Mouse (Mus musculus): ENCODE measurements around the gene Arf3. TPM values are rescaled to one million over a fixed set of nuclear protein-coding genes. Genes with fewer than 3 reads are reported as not detected.
"Not testable (repeated sequence)": the region's sequence is repeated elsewhere in the genome, so short reads cannot be mapped to it uniquely, and the experiment has no call there.

Arf3 gene
- polyA plus RNA-seq, 1 experiment: 19.8 TPM

DNA sequence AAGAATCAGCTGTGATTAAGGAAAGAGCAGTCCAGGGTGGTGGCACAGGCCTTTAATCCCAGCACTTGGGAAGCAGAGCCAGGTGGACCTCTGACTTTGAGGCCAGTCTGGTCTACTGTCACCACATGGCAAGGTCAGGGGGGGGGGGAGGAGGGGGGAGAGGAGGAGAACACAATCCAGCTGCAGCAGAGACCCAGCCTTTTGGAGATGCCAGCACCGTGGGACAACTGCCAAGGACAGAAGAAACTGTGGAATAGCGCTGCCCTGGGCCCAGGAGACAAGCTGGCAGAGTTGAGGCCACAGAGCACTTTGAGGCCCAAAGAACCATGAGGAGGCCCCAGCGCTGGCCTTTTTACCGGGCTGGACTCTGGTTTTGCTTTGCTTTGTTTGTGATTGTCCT lies 2.9 kb upstream of the Arf3 start:
- 75% methylated on average over 4 of the region's 4 CpGs for WGBS
- H3K27ac ChIP-seq (ENCODE audit: control insufficient read depth, insufficient read depth, low read depth, low read length, poor library complexity): no peak overlapping the region
- H3K4me3 ChIP-seq (replicated peaks; ENCODE audit: control insufficient read depth, low read depth, low read length): no peak overlapping the region
- TF ChIP-seq POLR2A (IDR thresholded peaks at IDR 0.05; ENCODE audit: borderline replicate concordance, control insufficient read depth, low read depth, low read length) (no peak), CTCF (IDR thresholded peaks at IDR 0.05; ENCODE audit: control insufficient read depth, insufficient read depth, low read length) (no peak)
- H3K4me1 ChIP-seq (ENCODE audit: control insufficient read depth, insufficient read depth, low read length): no peaks in the 10 kb centered on the region; the same call in 1 of the 2 replicates

- Histone ChIP-seq H3K4me3 (replicated peaks; ENCODE audit: control insufficient read depth, low read depth, low read length) (peak overlapping the region; percentile 81), H3K27ac (ENCODE audit: control insufficient read depth, insufficient read depth, low read depth, low read length, poor library complexity) (peak overlapping the region; percentile 72), H3K4me1 (ENCODE audit: control insufficient read depth, insufficient read depth, low read length) (no peaks in the 10 kb centered on the region; the same call in 1 of the 2 replicates)
- 1% methylated on average over 24 of the region's 24 CpGs for WGBS
- TF ChIP-seq POLR2A (IDR thresholded peaks at IDR 0.05; ENCODE audit: borderline replicate concordance, control insufficient read depth, low read depth, low read length): no peak
Measured at GRCm38 (mm10) chr15:98762201-98762621, 803 bp downstream of the Arf3 start.

- Histone ChIP-seq H3K4me3 (replicated peaks; ENCODE audit: control insufficient read depth, low read depth, low read length) (no peak overlapping the region), H3K4me1 (ENCODE audit: control insufficient read depth, insufficient read depth, low read length) (no peaks in the 10 kb centered on the region), H3K27ac (ENCODE audit: control insufficient read depth, insufficient read depth, low read depth, low read length, poor library complexity) (no peak overlapping the region)
- TF ChIP-seq POLR2A (IDR thresholded peaks at IDR 0.05; ENCODE audit: borderline replicate concordance, control insufficient read depth, low read depth, low read length): no peak
- 69% methylated on average over 2 of the region's 2 CpGs for WGBS
Measured at GRCm38 (mm10) chr15:98754125-98754524, 8.9 kb downstream of the Arf3 start.

DNA sequence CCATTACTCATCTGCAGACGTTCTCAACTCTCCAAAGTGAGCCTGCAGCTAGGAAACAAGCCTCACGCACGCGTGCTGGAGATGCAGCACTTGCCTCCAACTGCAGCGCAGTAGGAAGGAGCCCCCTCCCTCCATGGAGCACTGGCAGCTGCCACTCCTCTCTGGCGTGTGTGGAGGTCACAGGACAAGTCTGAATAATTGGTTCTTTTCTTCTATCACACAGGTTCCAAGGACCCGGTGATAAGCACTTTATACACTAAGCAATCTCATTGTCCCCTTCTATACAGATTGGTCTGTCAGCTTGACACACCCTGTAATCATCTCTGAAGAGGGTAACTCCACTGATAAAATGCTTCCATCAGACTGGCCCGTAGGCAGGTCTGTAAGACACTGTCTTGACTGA lies 10.0 kb downstream of the Arf3 start:
- no peak overlapping the region for H3K4me3 ChIP-seq (replicated peaks; ENCODE audit: control insufficient read depth, low read depth, low read length)
- WGBS: 72% methylated on average over 8 of the region's 8 CpGs

DNA sequence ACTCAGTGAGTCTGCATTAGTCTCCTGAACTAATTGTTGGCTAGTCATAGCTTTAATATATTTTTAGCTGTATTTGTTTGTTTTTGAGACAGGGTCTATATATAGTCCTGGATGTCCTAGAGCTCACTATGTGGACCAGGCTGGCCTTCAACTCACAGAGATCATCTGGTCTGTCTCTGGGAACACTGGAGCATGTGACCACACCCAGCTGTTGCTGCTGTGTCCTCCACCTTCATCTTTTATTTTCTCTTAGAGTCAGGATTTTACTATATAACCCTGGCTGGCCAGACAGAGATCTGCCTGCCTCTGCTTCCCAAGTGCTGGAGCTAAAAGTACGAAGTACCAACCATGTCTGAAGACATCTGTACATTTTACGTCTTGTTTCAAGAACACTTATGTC lies 13.9 kb downstream of the Arf3 start:
- Histone ChIP-seq H3K4me1 (ENCODE audit: control insufficient read depth, insufficient read depth, low read length) (no peaks in the 10 kb centered on the region), H3K4me3 (replicated peaks; ENCODE audit: control insufficient read depth, low read depth, low read length) (no peak overlapping the region), H3K27ac (ENCODE audit: control insufficient read depth, insufficient read depth, low read depth, low read length, poor library complexity) (no peak overlapping the region)
- 87% methylated on average over 2 of the region's 2 CpGs for WGBS
- TF ChIP-seq CTCF (IDR thresholded peaks at IDR 0.05; ENCODE audit: control insufficient read depth, insufficient read depth, low read length) (no peak), POLR2A (IDR thresholded peaks at IDR 0.05; ENCODE audit: borderline replicate concordance, control insufficient read depth, low read depth, low read length) (no peak)

More for the DNA sequence above, 10.0 kb downstream of the Arf3 start:
- Histone ChIP-seq H3K4me1 (ENCODE audit: control insufficient read depth, insufficient read depth, low read length) (no peaks in the 10 kb centered on the region), H3K27ac (ENCODE audit: control insufficient read depth, insufficient read depth, low read depth, low read length, poor library complexity) (no peak overlapping the region)
- TF ChIP-seq CTCF (IDR thresholded peaks at IDR 0.05; ENCODE audit: control insufficient read depth, insufficient read depth, low read length) (no peak), POLR2A (IDR thresholded peaks at IDR 0.05; ENCODE audit: borderline replicate concordance, control insufficient read depth, low read depth, low read length) (no peak)

- 78% methylated on average over 6 of the region's 6 CpGs for WGBS
- no peaks in the 10 kb centered on the region for H3K4me1 ChIP-seq (ENCODE audit: control insufficient read depth, insufficient read depth, low read length)
- no peak for TF ChIP-seq POLR2A (IDR thresholded peaks at IDR 0.05; ENCODE audit: borderline replicate concordance, control insufficient read depth, low read depth, low read length)
- no peak for TF ChIP-seq CTCF (IDR thresholded peaks at IDR 0.05; ENCODE audit: control insufficient read depth, insufficient read depth, low read length)
Measured at GRCm38 (mm10) chr15:98747296-98747695, 15.7 kb downstream of the Arf3 start.

DNA sequence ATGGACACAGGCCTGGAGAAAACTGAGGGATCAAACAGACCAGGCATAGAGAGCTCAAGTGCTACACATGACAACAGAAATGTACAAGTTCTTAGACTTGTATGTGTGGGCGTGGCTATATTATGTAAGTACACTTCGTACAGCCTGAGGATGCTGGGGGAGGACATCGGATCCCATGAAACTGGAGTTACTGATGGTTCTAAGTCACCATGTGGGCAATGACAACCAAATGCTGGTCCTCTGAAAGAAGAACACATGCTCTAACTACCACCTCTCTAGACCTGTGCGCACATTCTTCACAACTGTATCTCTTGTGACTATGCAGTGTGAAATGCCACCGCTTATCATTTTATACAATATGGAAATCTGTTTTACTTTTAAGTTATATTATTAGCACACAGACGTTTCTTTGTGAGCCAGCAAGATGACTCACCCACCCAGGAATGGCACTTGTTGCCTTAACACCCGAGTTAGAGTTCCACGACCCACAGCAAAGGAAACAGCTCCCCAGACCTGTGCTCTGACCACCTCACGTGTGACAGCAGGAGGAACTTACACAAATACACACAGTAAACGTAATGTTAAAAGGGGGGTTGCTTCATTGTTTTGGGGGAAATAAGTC lies 16.6 kb downstream of the Arf3 start:
- H3K4me1 ChIP-seq (ENCODE audit: control insufficient read depth, insufficient read depth, low read length): no peaks in the 10 kb centered on the region
- TF ChIP-seq CTCF (IDR thresholded peaks at IDR 0.05; ENCODE audit: control insufficient read depth, insufficient read depth, low read length) (no peak), POLR2A (IDR thresholded peaks at IDR 0.05; ENCODE audit: borderline replicate concordance, control insufficient read depth, low read depth, low read length) (no peak)
- H3K27ac ChIP-seq (ENCODE audit: control insufficient read depth, insufficient read depth, low read depth, low read length, poor library complexity): no peak overlapping the region
- no peak overlapping the region for H3K4me3 ChIP-seq (replicated peaks; ENCODE audit: control insufficient read depth, low read depth, low read length)
- 61% methylated on average over 10 of the region's 10 CpGs for WGBS

More at GRCm38 (mm10) chr15:98747296-98747695, 15.7 kb downstream of the Arf3 start:
- no peak overlapping the region for H3K4me3 ChIP-seq (replicated peaks; ENCODE audit: control insufficient read depth, low read depth, low read length)
- H3K27ac ChIP-seq (ENCODE audit: control insufficient read depth, insufficient read depth, low read depth, low read length, poor library complexity): no peak overlapping the region

DNA sequence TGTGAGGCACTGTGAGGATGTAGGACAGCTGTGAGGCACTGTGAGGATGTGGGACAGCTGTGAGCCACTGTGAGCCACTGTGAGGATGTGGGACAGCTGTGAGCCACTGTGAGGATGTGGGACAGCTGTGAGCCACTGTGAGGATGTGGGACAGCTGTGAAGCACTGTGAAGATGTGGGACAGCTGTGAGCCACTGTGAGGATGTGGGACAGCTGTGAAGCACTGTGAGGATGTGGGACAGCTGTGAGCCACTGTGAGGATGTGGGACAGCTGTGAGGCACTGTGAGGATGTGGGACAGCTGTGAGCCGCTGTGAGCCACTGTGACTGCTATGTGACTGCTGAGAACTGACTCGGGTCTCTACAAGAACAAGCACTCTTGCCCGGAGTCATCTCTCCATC lies 19.2 kb downstream of the Arf3 start:
- WGBS: 82% methylated on average over 3 of the region's 3 CpGs
- H3K4me1 ChIP-seq (ENCODE audit: control insufficient read depth, insufficient read depth, low read length); H3K4me3 ChIP-seq (replicated peaks; ENCODE audit: control insufficient read depth, low read depth, low read length); H3K27ac ChIP-seq (ENCODE audit: control insufficient read depth, insufficient read depth, low read depth, low read length, poor library complexity): not testable (repeated sequence)

GRCm38 (mm10) chr15:98742766-98743428 lies 20.1 kb downstream of the Arf3 start:
- WGBS: 80% methylated on average over 8 of the region's 8 CpGs
- TF ChIP-seq POLR2A (IDR thresholded peaks at IDR 0.05; ENCODE audit: borderline replicate concordance, control insufficient read depth, low read depth, low read length) (no peak), CTCF (IDR thresholded peaks at IDR 0.05; ENCODE audit: control insufficient read depth, insufficient read depth, low read length) (no peak)
- Histone ChIP-seq H3K4me3 (replicated peaks; ENCODE audit: control insufficient read depth, low read depth, low read length) (no peak overlapping the region), H3K4me1 (ENCODE audit: control insufficient read depth, insufficient read depth, low read length) (no peaks in the 10 kb centered on the region), H3K27ac (ENCODE audit: control insufficient read depth, insufficient read depth, low read depth, low read length, poor library complexity) (no peak overlapping the region)
